Mouse (Mus musculus) heart, embryonic 15.5 days (tissue): Measurements from ENCODE around the gene Prkab1. TPM values are rescaled to one million over a fixed set of nuclear protein-coding genes. Genes with fewer than 3 reads are reported as not detected.
A peak's percentile ranks its signal among the peaks of the same experiment; 100 is the strongest.

Experiments
- ATAC-seq: fragments of 200-750 bp; cut with Nextera tagmentation; replicated peaks from 2 replicates; pipeline ENCODE4 v1.8.0; 2017; ENCODE audit warnings: low read depth, moderate TSS enrichment; ENCODE audit not compliant: insufficient number of reproducible peaks, insufficient read depth, low FRiP score
- H3K27ac ChIP-seq: fragments of 300-500 bp; sonication (generic); 2 replicates; pipeline ENCODE4 v1.5.1; 2015; ENCODE audit warnings: mild to moderate bottlenecking, inconsistent platforms
- H3K27me3 ChIP-seq: fragments of 300-500 bp; sonication (generic); 2 replicates; pipeline ENCODE4 v1.6.1; 2015; ENCODE audit warnings: inconsistent platforms
- H3K36me3 ChIP-seq: fragments of 300-500 bp; sonication (generic); 2 replicates; pipeline ENCODE4 v1.6.1; 2015; ENCODE audit warnings: mild to moderate bottlenecking, inconsistent platforms
- H3K4me1 ChIP-seq: fragments of 300-500 bp; sonication (generic); replicated peaks from 2 replicates; pipeline ENCODE4 v1.6.1; 2015; ENCODE audit warnings: inconsistent platforms
- H3K4me2 ChIP-seq: fragments of 300-500 bp; sonication (generic); 2 replicates; pipeline ENCODE4 v1.6.1; 2015; ENCODE audit warnings: inconsistent platforms, mild to moderate bottlenecking, moderate library complexity
- H3K4me3 ChIP-seq: fragments of 300-500 bp; sonication (generic); 2 replicates; pipeline ENCODE4 v1.5.1; 2015; ENCODE audit warnings: mild to moderate bottlenecking, inconsistent platforms
- H3K9ac ChIP-seq: fragments of 300-500 bp; sonication (generic); 2 replicates; pipeline ENCODE4 v1.6.1; 2015; ENCODE audit warnings: mild to moderate bottlenecking, inconsistent platforms
- H3K9me3 ChIP-seq: fragments of 300-500 bp; sonication (generic); replicated peaks from 2 replicates; pipeline ENCODE4 v1.6.1; 2016; ENCODE audit warnings: inconsistent platforms
- WGBS: fragments of 180-500 bp; shearing (Covaris S2); methylation state at CpG from one replicate; pipeline ENCODE4 v1.1.7; 2015; ENCODE audit warnings: mixed read lengths; 5-methylcytosine and 5-hydroxymethylcytosine counted together
- polyA plus RNA-seq: library from polyadenylated mRNA; unstranded; fragments of >200 nt; fragmentation: Nextera tagmentation; extraction: Ambion mirVana; gene quantifications from 2 replicates; pipeline ENCODE4 v1.2.1, GENCODE M21; 2015

Gene Prkab1
- polyA plus RNA-seq, 1 experiment from 2014 or later = 33.3 TPM

- no peaks in the 10 kb centered on the region for H3K36me3 ChIP-seq
- no peak overlapping the region for H3K4me3 ChIP-seq
- H3K4me1 ChIP-seq = no peaks in the 10 kb centered on the region
- no peaks in the 10 kb centered on the region for H3K27me3 ChIP-seq
- no peaks in the 10 kb centered on the region for H3K9me3 ChIP-seq
- 0 out of 2 replicates have a peak, but pooled peaks have one; percentile 21 for ATAC-seq
- H3K27ac ChIP-seq = no peak overlapping the region
- WGBS = 68% methylated on average over 22 of the region's 22 CpGs
- H3K9ac ChIP-seq = no peak overlapping the region
- H3K4me2 ChIP-seq = no peak overlapping the region
Observed at GRCm38 (mm10) chr5:116006324-116007099, 17.8 kb downstream of the Prkab1 start.

- Histone ChIP-seq H3K36me3 (peaks cover 7% of the 10 kb centered on the region; the same call in 1 of the 2 replicates), H3K4me3 (no peak overlapping the region), H3K9ac (no peak overlapping the region), H3K27me3 (no peaks in the 10 kb centered on the region), H3K4me2 (no peak overlapping the region), H3K9me3 (no peaks in the 10 kb centered on the region), H3K27ac (no peak overlapping the region), H3K4me1 (no peaks in the 10 kb centered on the region)
- no peak for ATAC-seq
- 85% methylated on average over 10 of the region's 10 CpGs for WGBS
Observed at GRCm38 (mm10) chr5:116004271-116004670, 20.0 kb downstream of the Prkab1 start.

- Histone ChIP-seq H3K9me3 (no peaks in the 10 kb centered on the region), H3K4me3 (no peak overlapping the region), H3K4me2 (no peak overlapping the region), H3K27me3 (no peaks in the 10 kb centered on the region), H3K9ac (no peak overlapping the region), H3K27ac (no peak overlapping the region), H3K4me1 (no peaks in the 10 kb centered on the region), H3K36me3 (peaks cover 7% of the 10 kb centered on the region; the same call in 1 of the 2 replicates)
- ATAC-seq = no peak
- 39% methylated on average over 13 of the region's 13 CpGs for WGBS
Observed at GRCm38 (mm10) chr5:116003825-116004224, 20.5 kb downstream of the Prkab1 start.

- Histone ChIP-seq H3K27me3 (no peaks in the 10 kb centered on the region), H3K9ac (no peak overlapping the region), H3K4me1 (no peaks in the 10 kb centered on the region), H3K27ac (no peak overlapping the region), H3K9me3 (no peaks in the 10 kb centered on the region), H3K4me2 (no peak overlapping the region), H3K36me3 (peaks cover 7% of the 10 kb centered on the region; the same call in 1 of the 2 replicates), H3K4me3 (no peak overlapping the region)
- no peak for ATAC-seq
- WGBS = 85% methylated on average over 8 of the region's 8 CpGs
Observed at GRCm38 (mm10) chr5:116003154-116003553, 21.2 kb downstream of the Prkab1 start.

- no peaks in the 10 kb centered on the region for H3K4me1 ChIP-seq
- H3K27me3 ChIP-seq = no peaks in the 10 kb centered on the region
- peaks cover 18% of the 10 kb centered on the region; the same call in 1 of the 2 replicates for H3K36me3 ChIP-seq
- 46% methylated on average over 13 of the region's 13 CpGs for WGBS
- no peak for ATAC-seq
- no peak overlapping the region for H3K27ac ChIP-seq
- no peak overlapping the region for H3K4me2 ChIP-seq
- no peaks in the 10 kb centered on the region for H3K9me3 ChIP-seq
- no peak overlapping the region for H3K4me3 ChIP-seq
- H3K9ac ChIP-seq = no peak overlapping the region
Observed at GRCm38 (mm10) chr5:115997376-115997775, 26.9 kb downstream of the Prkab1 start.

GRCm38 (mm10) chr5:115994101-115994500, 30.2 kb downstream of the Prkab1 start:
- H3K9me3 ChIP-seq = peaks cover 11% of the 10 kb centered on the region
- ATAC-seq = no peak

GRCm38 (mm10) chr5:115991717-115992116, 32.6 kb downstream of the Prkab1 start:
- ATAC-seq = no peak
- Histone ChIP-seq H3K4me3 (no peak overlapping the region), H3K27ac (no peak overlapping the region), H3K27me3 (no peaks in the 10 kb centered on the region), H3K36me3 (peaks cover 50% of the 10 kb centered on the region), H3K9ac (no peak overlapping the region), H3K9me3 (peaks cover 11% of the 10 kb centered on the region), H3K4me1 (no peaks in the 10 kb centered on the region), H3K4me2 (no peak overlapping the region)
- WGBS = 94% methylated on average over 11 of the region's 11 CpGs

More at GRCm38 (mm10) chr5:115994101-115994500, 30.2 kb downstream of the Prkab1 start:
- Histone ChIP-seq H3K4me2 (no peak overlapping the region), H3K36me3 (peaks cover 41% of the 10 kb centered on the region), H3K27ac (no peak overlapping the region), H3K4me3 (no peak overlapping the region), H3K27me3 (no peaks in the 10 kb centered on the region), H3K9ac (no peak overlapping the region), H3K4me1 (no peaks in the 10 kb centered on the region)
- 90% methylated on average over 15 of the region's 15 CpGs for WGBS

GRCm38 (mm10) chr5:115987284-115987683, 37.0 kb downstream of the Prkab1 start:
- Histone ChIP-seq H3K36me3 (peaks cover 45% of the 10 kb centered on the region), H3K9me3 (peaks cover 11% of the 10 kb centered on the region), H3K9ac (no peak overlapping the region), H3K27me3 (no peaks in the 10 kb centered on the region), H3K27ac (no peak overlapping the region), H3K4me1 (peaks cover 6% of the 10 kb centered on the region), H3K4me2 (no peak overlapping the region), H3K4me3 (no peak overlapping the region)
- 85% methylated on average over 12 of the region's 12 CpGs for WGBS
- ATAC-seq = no peak

GRCm38 (mm10) chr5:115985101-115985500, 39.2 kb downstream of the Prkab1 start:
- Histone ChIP-seq H3K4me1 (peaks cover 6% of the 10 kb centered on the region), H3K36me3 (peaks cover 26% of the 10 kb centered on the region), H3K4me3 (no peak overlapping the region), H3K4me2 (no peak overlapping the region), H3K9ac (no peak overlapping the region), H3K27me3 (no peaks in the 10 kb centered on the region), H3K9me3 (0 out of 2 replicates have a peak, but pooled peaks cover under 1% of the 10 kb centered on the region), H3K27ac (no peak overlapping the region)
- 88% methylated on average over 11 of the region's 11 CpGs for WGBS
- no peak for ATAC-seq

GRCm38 (mm10) chr5:115984392-115984791, 39.9 kb downstream of the Prkab1 start:
- H3K4me2 ChIP-seq = no peak overlapping the region
- no peak overlapping the region for H3K27ac ChIP-seq
- no peak for ATAC-seq
- peaks cover 22% of the 10 kb centered on the region; the same call in 1 of the 2 replicates for H3K36me3 ChIP-seq
- H3K9ac ChIP-seq = no peak overlapping the region
- no peak overlapping the region for H3K4me3 ChIP-seq
- peaks cover 6% of the 10 kb centered on the region for H3K4me1 ChIP-seq
- no peaks in the 10 kb centered on the region for H3K27me3 ChIP-seq
- no peaks in the 10 kb centered on the region for H3K9me3 ChIP-seq
- 92% methylated on average over 6 of the region's 6 CpGs for WGBS

GRCm38 (mm10) chr5:115982671-115983373, 41.5 kb downstream of the Prkab1 start:
- WGBS = 69% methylated on average over 7 of the region's 7 CpGs
- Histone ChIP-seq H3K27me3 (no peaks in the 10 kb centered on the region), H3K36me3 (peaks cover 14% of the 10 kb centered on the region; the same call in 1 of the 2 replicates), H3K4me3 (no peak overlapping the region), H3K27ac (no peak overlapping the region), H3K9me3 (no peaks in the 10 kb centered on the region), H3K4me1 (peaks cover 6% of the 10 kb centered on the region), H3K9ac (no peak overlapping the region), H3K4me2 (no peak overlapping the region)
- no peak for ATAC-seq
